Mouse (Mus musculus): ENCODE results near the gene Csnk1d.

Csnk1d gene

GRCm38 (mm10) chr11:120984448-120985330 lies 6.4 kb downstream of the Csnk1d start:
- DNase-seq: no peak

- no peak for DNase-seq
Observed at GRCm38 (mm10) chr11:120982459-120982858, 8.7 kb downstream of the Csnk1d start.

- no peak for DNase-seq
Observed at GRCm38 (mm10) chr11:120981661-120982060, 9.5 kb downstream of the Csnk1d start.

- DNase-seq: peak; percentile 93
Observed at GRCm38 (mm10) chr11:120980427-120981035, 10.6 kb downstream of the Csnk1d start.

- no peak for DNase-seq
Observed at GRCm38 (mm10) chr11:120979711-120980426, 11.3 kb downstream of the Csnk1d start.

- DNase-seq: no peak
Observed at GRCm38 (mm10) chr11:120973318-120973717, 17.8 kb downstream of the Csnk1d start.

GRCm38 (mm10) chr11:120971237-120971636 lies 19.9 kb downstream of the Csnk1d start:
- DNase-seq: no peak

GRCm38 (mm10) chr11:120969742-120970141 lies 21.4 kb downstream of the Csnk1d start:
- DNase-seq: no peak

- no peak for DNase-seq
Observed at GRCm38 (mm10) chr11:120965587-120965986, 25.5 kb downstream of the Csnk1d start.

- DNase-seq: no peak
Observed at GRCm38 (mm10) chr11:120964195-120965157, 26.7 kb downstream of the Csnk1d start.

GRCm38 (mm10) chr11:120962909-120963308 lies 28.2 kb downstream of the Csnk1d start:
- DNase-seq: no peak

- no peak for DNase-seq
Observed at GRCm38 (mm10) chr11:120962050-120962771, 28.9 kb downstream of the Csnk1d start.

- DNase-seq: no peak
Observed at GRCm38 (mm10) chr11:120961594-120961993, 29.5 kb downstream of the Csnk1d start.

- no peak for DNase-seq
Observed at GRCm38 (mm10) chr11:120960248-120960647, 30.9 kb downstream of the Csnk1d start.

GRCm38 (mm10) chr11:120959564-120959963 lies 31.6 kb downstream of the Csnk1d start:
- no peak for DNase-seq

GRCm38 (mm10) chr11:120959066-120959465 lies 32.1 kb downstream of the Csnk1d start:
- peak; percentile 91 for DNase-seq

GRCm38 (mm10) chr11:120957731-120958257 lies 33.3 kb downstream of the Csnk1d start:
- peak; percentile 95 for DNase-seq

GRCm38 (mm10) chr11:120957052-120957451 lies 34.1 kb downstream of the Csnk1d start:
- DNase-seq: peak; percentile 89

- DNase-seq: peak; percentile 90
Observed at GRCm38 (mm10) chr11:120955701-120956100, 35.4 kb downstream of the Csnk1d start.

- no peak for DNase-seq
Observed at GRCm38 (mm10) chr11:120954936-120955335, 36.2 kb downstream of the Csnk1d start.
